Mouse (Mus musculus) cerebellum, postnatal 25 days (tissue): ENCODE measurements around the gene Fcrl1.
"Not testable (repeated sequence)": the region's sequence is repeated elsewhere in the genome, so short reads cannot be mapped to it uniquely, and the experiment has no call there.

Experiments
- DNase-seq, 2 experiments: peaks; one replicate each; pipeline ENCODE4 v3.0.0; 2021; ENCODE audit warnings: mixed read lengths in 2 of 2

The Fcrl1 gene

GRCm38 (mm10) chr3:87376195-87377165 lies at the start of gene Fcrl1:
Gene Fcrl1 (plus strand): TSS chr3:87376387.
- no peak for DNase-seq

GRCm38 (mm10) chr3:87337899-87338298 lies 38.3 kb upstream of the Fcrl1 start:
- DNase-seq = no peak

- not testable (repeated sequence) for DNase-seq
Observed at GRCm38 (mm10) chr3:87350992-87351391, 25.2 kb upstream of the Fcrl1 start.

- DNase-seq = no peak
Observed at GRCm38 (mm10) chr3:87357581-87357980, 18.6 kb upstream of the Fcrl1 start, which contains the start of gene Cd5l. Gene Cd5l (plus strand): TSS chr3:87357881.

- DNase-seq = no peak
Observed at GRCm38 (mm10) chr3:87359215-87359614, 17.0 kb upstream of the Fcrl1 start.

- no peak for DNase-seq
Observed at GRCm38 (mm10) chr3:87360466-87360865, 15.7 kb upstream of the Fcrl1 start.

- DNase-seq = no peak
Observed at GRCm38 (mm10) chr3:87365691-87366090, 10.5 kb upstream of the Fcrl1 start.

- DNase-seq = no peak
Observed at GRCm38 (mm10) chr3:87367511-87367910, 8.7 kb upstream of the Fcrl1 start.

GRCm38 (mm10) chr3:87369181-87369580 lies 7.0 kb upstream of the Fcrl1 start:
- no peak for DNase-seq

GRCm38 (mm10) chr3:87377228-87377627 lies 1.0 kb downstream of the Fcrl1 start:
- no peak for DNase-seq

GRCm38 (mm10) chr3:87377719-87378118 lies 1.5 kb downstream of the Fcrl1 start:
- DNase-seq = no peak

GRCm38 (mm10) chr3:87379641-87380315 lies 3.6 kb downstream of the Fcrl1 start:
- not testable (repeated sequence) for DNase-seq

- DNase-seq = no peak
Observed at GRCm38 (mm10) chr3:87381806-87382712, 5.9 kb downstream of the Fcrl1 start.

GRCm38 (mm10) chr3:87383308-87383707 lies 7.1 kb downstream of the Fcrl1 start:
- DNase-seq = no peak

GRCm38 (mm10) chr3:87385105-87385504 lies 8.9 kb downstream of the Fcrl1 start:
- no peak for DNase-seq

GRCm38 (mm10) chr3:87390935-87391334 lies 14.7 kb downstream of the Fcrl1 start:
- DNase-seq = no peak

GRCm38 (mm10) chr3:87398809-87399208 lies 22.6 kb downstream of the Fcrl1 start:
- no peak for DNase-seq

GRCm38 (mm10) chr3:87399906-87400305 lies 23.7 kb downstream of the Fcrl1 start:
- DNase-seq = no peak

- DNase-seq = no peak
Observed at GRCm38 (mm10) chr3:87401321-87401720, 25.1 kb downstream of the Fcrl1 start.

- DNase-seq = no peak
Observed at GRCm38 (mm10) chr3:87408171-87408570, 32.0 kb downstream of the Fcrl1 start.

- DNase-seq = no peak
Observed at GRCm38 (mm10) chr3:87409196-87409935, 33.2 kb downstream of the Fcrl1 start.

- DNase-seq = no peak
Observed at GRCm38 (mm10) chr3:87410605-87411004, 34.4 kb downstream of the Fcrl1 start.
